ENCODE assay signal across 20 mouse cellular contexts in genomic region chr3:29834884-29835283, GRCm38 (mm10).
A peak's percentile ranks its signal among the peaks of the same experiment; 100 is the strongest.
DNase-seq lines count a peak whose midpoint lies in the region; ATAC-seq and TF ChIP-seq lines count a peak whose summit lies in the region.
"Had no signal": no experiment of that assay in that cellular context is flagged by ENCODE, and none has a peak within 500 bp of the region (broad histone marks: within the 10 kb centered on the region; RNA-seq: fewer than 3 reads in every experiment).

No protein-coding gene starts in this region.

- H3K36me3 ChIP-seq in forebrain, embryonic 15.5 days: no peaks in the 10 kb centered on the region
- H3K36me3 ChIP-seq in forebrain, embryonic 13.5 days (ENCODE audit: poor library complexity, severe bottlenecking): no peaks in the 10 kb centered on the region
- H3K36me3 ChIP-seq in limb, embryonic 14.5 days (ENCODE audit: control insufficient read depth, insufficient read depth, low read length): no peaks in the 10 kb centered on the region
- H3K36me3 ChIP-seq in limb, embryonic 10.5 days: no peaks in the 10 kb centered on the region
- no peaks in the 10 kb centered on the region for H3K36me3 ChIP-seq in lung, postnatal 0 days (ENCODE audit: insufficient read depth, low read length)
- no peaks in the 10 kb centered on the region for H3K36me3 ChIP-seq in heart, adult 2 months (ENCODE audit: control insufficient read depth, insufficient read depth, low read length)
- H3K36me3 ChIP-seq: embryonic facial prominence, embryonic 15.5 days; kidney, embryonic 15.5 days; liver, embryonic 12.5 days; stomach, embryonic 15.5 days had no signal

- intact Hi-C loops in heart, adult 2 months (cut with DNase I): no loop called here

- H3K4me3 ChIP-seq in forebrain, embryonic 15.5 days: no peak overlapping the region
- H3K4me3 ChIP-seq in forebrain, embryonic 13.5 days: no peak overlapping the region
- H3K4me3 ChIP-seq in limb, embryonic 14.5 days (replicated peaks; ENCODE audit: low read length): no peak overlapping the region
- no peak overlapping the region for H3K4me3 ChIP-seq in limb, embryonic 10.5 days
- no peak overlapping the region for H3K4me3 ChIP-seq in lung, postnatal 0 days (ENCODE audit: low read depth, low read length)
- H3K4me3 ChIP-seq in heart, adult 2 months: no peak overlapping the region
- H3K4me3 ChIP-seq: embryonic facial prominence, embryonic 15.5 days; kidney, embryonic 15.5 days; liver, embryonic 12.5 days; stomach, embryonic 15.5 days had no signal

- H3K9me3 ChIP-seq in forebrain, embryonic 15.5 days: no peaks in the 10 kb centered on the region
- H3K9me3 ChIP-seq in forebrain, embryonic 13.5 days (replicated peaks): no peaks in the 10 kb centered on the region
- H3K9me3 ChIP-seq in limb, embryonic 14.5 days (ENCODE audit: control insufficient read depth, low read length): no peaks in the 10 kb centered on the region
- no peaks in the 10 kb centered on the region for H3K9me3 ChIP-seq in limb, embryonic 10.5 days (replicated peaks)
- H3K9me3 ChIP-seq in lung, postnatal 0 days (ENCODE audit: low read length): no peaks in the 10 kb centered on the region
- H3K9me3 ChIP-seq: embryonic facial prominence, embryonic 15.5 days; kidney, embryonic 15.5 days; liver, embryonic 12.5 days; stomach, embryonic 15.5 days had no signal

- H3K27me3 ChIP-seq in forebrain, embryonic 15.5 days: no peaks in the 10 kb centered on the region
- no peaks in the 10 kb centered on the region for H3K27me3 ChIP-seq in forebrain, embryonic 13.5 days
- no peaks in the 10 kb centered on the region for H3K27me3 ChIP-seq in limb, embryonic 14.5 days (ENCODE audit: control insufficient read depth, insufficient read depth, low read length)
- no peaks in the 10 kb centered on the region for H3K27me3 ChIP-seq in limb, embryonic 10.5 days (ENCODE audit: low read depth, poor library complexity, severe bottlenecking)
- no peaks in the 10 kb centered on the region for H3K27me3 ChIP-seq in lung, postnatal 0 days (replicated peaks; ENCODE audit: insufficient read depth, low read length)
- H3K27me3 ChIP-seq in heart, adult 2 months (ENCODE audit: control insufficient read depth, insufficient read depth, low read length): no peaks in the 10 kb centered on the region
- H3K27me3 ChIP-seq: embryonic facial prominence, embryonic 15.5 days; kidney, embryonic 15.5 days; liver, embryonic 12.5 days; stomach, embryonic 15.5 days had no signal

- TF ChIP-seq POLR2A in limb, embryonic 14.5 days (IDR thresholded peaks at IDR 0.05; ENCODE audit: borderline replicate concordance, extremely low read depth, insufficient read depth, insufficient read length): no peak
- TF ChIP-seq POLR2A in heart, adult 2 months (IDR thresholded peaks at IDR 0.05; ENCODE audit: insufficient read depth, low read depth, low read length): no peak

- WGBS in forebrain, embryonic 15.5 days: 23% methylated on average over 2 of the region's 2 CpGs
- 59% methylated on average over 2 of the region's 2 CpGs for WGBS in forebrain, embryonic 13.5 days
- WGBS in limb, embryonic 14.5 days: 20% methylated on average over 2 of the region's 2 CpGs
- WGBS in limb, embryonic 10.5 days: 63% methylated on average over 2 of the region's 2 CpGs
- WGBS in lung, postnatal 0 days: 25% methylated on average over 2 of the region's 2 CpGs
- WGBS in heart, adult 2 months: 47% methylated on average over 2 of the region's 2 CpGs

- TF ChIP-seq CTCF in lung, postnatal 0 days (IDR thresholded peaks at IDR 0.05): no peak
- TF ChIP-seq CTCF in heart, adult 2 months (IDR thresholded peaks at IDR 0.05): no peak

- H3K27ac ChIP-seq in forebrain, embryonic 15.5 days (replicated peaks): no peak overlapping the region
- H3K27ac ChIP-seq in forebrain, embryonic 13.5 days: no peak overlapping the region
- H3K27ac ChIP-seq in limb, embryonic 14.5 days (replicated peaks; ENCODE audit: low read depth, low read length): no peak overlapping the region
- no peak overlapping the region for H3K27ac ChIP-seq in limb, embryonic 10.5 days
- no peak overlapping the region for H3K27ac ChIP-seq in lung, postnatal 0 days (ENCODE audit: low read length)
- H3K27ac ChIP-seq in heart, adult 2 months: no peak overlapping the region
- H3K27ac ChIP-seq: embryonic facial prominence, embryonic 15.5 days; kidney, embryonic 15.5 days; liver, embryonic 12.5 days; macrophage; stomach, embryonic 15.5 days had no signal

- no peak overlapping the region for H3K9ac ChIP-seq in forebrain, embryonic 15.5 days (replicated peaks)
- no peak overlapping the region for H3K9ac ChIP-seq in forebrain, embryonic 13.5 days
- H3K9ac ChIP-seq in limb, embryonic 14.5 days (ENCODE audit: low read depth, low read length, severe bottlenecking): no peak overlapping the region
- H3K9ac ChIP-seq in lung, postnatal 0 days (replicated peaks; ENCODE audit: low read depth): no peak overlapping the region
- no peak overlapping the region for H3K9ac ChIP-seq in heart, adult 2 months (ENCODE audit: low read depth, low read length)
- H3K9ac ChIP-seq: embryonic facial prominence, embryonic 15.5 days; kidney, embryonic 15.5 days; liver, embryonic 12.5 days; stomach, embryonic 15.5 days had no signal

- peak; percentile 26 for DNase-seq in limb, embryonic 14.5 days (ENCODE audit: low spot score)
- no peak for DNase-seq in limb, embryonic 10.5 days (ENCODE audit: low spot score)
- peak; percentile 6 for DNase-seq in lung, postnatal 0 days (ENCODE audit: low spot score)
- no peak for DNase-seq in lung, postnatal 14 days
- peak; percentile 15 for DNase-seq in lung, postnatal 10 days
- no peak for DNase-seq in heart, adult 2 months
- DNase-seq: gastrocnemius, postnatal 10 days; kidney, adult 11 months; kidney, postnatal 36 days; thymus, postnatal 36 days had no signal

- no peak for TF ChIP-seq EP300 in lung, postnatal 0 days (IDR thresholded peaks at IDR 0.05)
- TF ChIP-seq EP300 in heart, adult 2 months (IDR thresholded peaks at IDR 0.05; ENCODE audit: insufficient read depth, low read depth, low read length): no peak

- no peak overlapping the region for H3K4me2 ChIP-seq in forebrain, embryonic 15.5 days (replicated peaks)
- no peak overlapping the region for H3K4me2 ChIP-seq in forebrain, embryonic 13.5 days
- no peak overlapping the region for H3K4me2 ChIP-seq in limb, embryonic 14.5 days (replicated peaks; ENCODE audit: low read depth, low read length, severe bottlenecking)
- no peak overlapping the region for H3K4me2 ChIP-seq in lung, postnatal 0 days (replicated peaks; ENCODE audit: low read depth, low read length)
- H3K4me2 ChIP-seq: embryonic facial prominence, embryonic 15.5 days; heart, embryonic 11.5 days; kidney, embryonic 15.5 days; liver, embryonic 12.5 days; stomach, embryonic 15.5 days had no signal

- peak; percentile 16; the same call in 1 of the 2 replicates for ATAC-seq in forebrain, embryonic 15.5 days (replicated peaks)
- no peak for ATAC-seq in forebrain, embryonic 13.5 days
- no peak for ATAC-seq in limb, embryonic 14.5 days (ENCODE audit: low FRiP score, low read depth)
- no peak; the same call in 1 of the 2 replicates for ATAC-seq in lung, postnatal 0 days
- ATAC-seq: liver, embryonic 12.5 days; midbrain, embryonic 16.5 days; Patski had no signal

- no peaks in the 10 kb centered on the region for H3K79me2 ChIP-seq in heart, adult 2 months (replicated peaks; ENCODE audit: control insufficient read depth, insufficient read depth, low read length)

- H3K4me1 ChIP-seq in forebrain, embryonic 15.5 days: peaks cover 6% of the 10 kb centered on the region; the same call in 1 of the 2 replicates
- no peaks in the 10 kb centered on the region for H3K4me1 ChIP-seq in forebrain, embryonic 13.5 days
- peaks cover 3% of the 10 kb centered on the region for H3K4me1 ChIP-seq in limb, embryonic 14.5 days (ENCODE audit: control insufficient read depth, insufficient read depth, low read length)
- no peaks in the 10 kb centered on the region for H3K4me1 ChIP-seq in limb, embryonic 10.5 days
- no peaks in the 10 kb centered on the region for H3K4me1 ChIP-seq in lung, postnatal 0 days (ENCODE audit: insufficient read depth, low read depth, low read length)
- no peaks in the 10 kb centered on the region for H3K4me1 ChIP-seq in heart, adult 2 months (ENCODE audit: control insufficient read depth, insufficient read depth, low read length)
- H3K4me1 ChIP-seq: embryonic facial prominence, embryonic 15.5 days; kidney, embryonic 15.5 days; liver, embryonic 12.5 days; stomach, embryonic 15.5 days had no signal

Comparison
In these comparisons a context has a peak if more than half of its experiments do, and no peak if none do; other contexts are left out.
1. DNase-seq: peak in limb, embryonic 14.5 days (single experiment), lung, postnatal 0 days (single experiment) and lung, postnatal 10 days (single experiment); none in limb, embryonic 10.5 days (single experiment), lung, postnatal 14 days (single experiment) and heart, adult 2 months (0 of 2).